Mouse (Mus musculus) liver, embryonic 11.5 days (tissue): ENCODE data around the gene Il17ra. TPM values are rescaled to one million over a fixed set of nuclear protein-coding genes. Genes with fewer than 3 reads are reported as not detected.
A peak's percentile ranks its signal among the peaks of the same experiment; 100 is the strongest.

Experiments used
- ATAC-seq: fragments of 200-750 bp; cut with Nextera tagmentation; replicated peaks from 2 replicates; pipeline ENCODE4 v1.8.0; 2017; ENCODE audit warnings: moderate number of reproducible peaks, mild to moderate bottlenecking, moderate TSS enrichment, moderate library complexity; ENCODE audit not compliant: low FRiP score
- DNase-seq: peaks from one replicate; pipeline ENCODE4 v3.0.0-alpha.2; 2017; ENCODE audit warnings: low spot score
- H3K27ac ChIP-seq: fragments of 300-500 bp; sonication (generic); 2 replicates; pipeline ENCODE4 v1.5.1; 2014; ENCODE audit warnings: mild to moderate bottlenecking, low read depth, low read length, control low read depth
- H3K27me3 ChIP-seq: fragments of 300-500 bp; sonication (generic); replicated peaks from 2 replicates; pipeline ENCODE4 v1.6.1; 2014; ENCODE audit warnings: low read length, mixed read lengths; ENCODE audit not compliant: control insufficient read depth, insufficient read depth
- H3K36me3 ChIP-seq: fragments of 300-500 bp; sonication (generic); 2 replicates; pipeline ENCODE4 v1.6.1; 2014; ENCODE audit warnings: mild to moderate bottlenecking, low read length, moderate library complexity, mixed read lengths; ENCODE audit not compliant: control insufficient read depth, insufficient read depth
- H3K4me1 ChIP-seq: fragments of 300-500 bp; sonication (generic); replicated peaks from 2 replicates; pipeline ENCODE4 v1.6.1; 2014; ENCODE audit warnings: low read length, mixed read lengths; ENCODE audit not compliant: control insufficient read depth, insufficient read depth
- H3K4me2 ChIP-seq: fragments of 300-500 bp; sonication (generic); 2 replicates; pipeline ENCODE4 v1.6.1; 2014; ENCODE audit warnings: mild to moderate bottlenecking, control low read depth, moderate library complexity
- H3K4me3 ChIP-seq: fragments of 300-500 bp; sonication (generic); 2 replicates; pipeline ENCODE4 v1.5.1; 2014; ENCODE audit warnings: low read depth, low read length, control low read depth
- H3K9ac ChIP-seq: fragments of 300-500 bp; sonication (generic); 2 replicates; pipeline ENCODE4 v1.6.1; 2014; ENCODE audit warnings: low read depth, low read length, control low read depth
- H3K9me3 ChIP-seq: fragments of 300-500 bp; sonication (generic); 2 replicates; pipeline ENCODE4 v1.6.1; 2016; ENCODE audit warnings: low read length, inconsistent platforms, mixed read lengths; ENCODE audit not compliant: control insufficient read depth
- WGBS: fragments of 180-500 bp; shearing (Covaris S2); extraction: QIAGEN DNeasy Blood & Tissue Kit; methylation state at CpG from one replicate; pipeline ENCODE4 v1.1.7; 2014; 5-methylcytosine and 5-hydroxymethylcytosine counted together
- polyA plus RNA-seq: library from polyadenylated mRNA; unstranded; fragments of >200 nt; fragmentation: Nextera tagmentation; extraction: Ambion mirVana; gene quantifications from 2 replicates; pipeline ENCODE4 v1.2.1, GENCODE M21; 2014

Il17ra gene
- polyA plus RNA-seq, 1 experiment from 2014 or later, result 6.8 TPM

DNA sequence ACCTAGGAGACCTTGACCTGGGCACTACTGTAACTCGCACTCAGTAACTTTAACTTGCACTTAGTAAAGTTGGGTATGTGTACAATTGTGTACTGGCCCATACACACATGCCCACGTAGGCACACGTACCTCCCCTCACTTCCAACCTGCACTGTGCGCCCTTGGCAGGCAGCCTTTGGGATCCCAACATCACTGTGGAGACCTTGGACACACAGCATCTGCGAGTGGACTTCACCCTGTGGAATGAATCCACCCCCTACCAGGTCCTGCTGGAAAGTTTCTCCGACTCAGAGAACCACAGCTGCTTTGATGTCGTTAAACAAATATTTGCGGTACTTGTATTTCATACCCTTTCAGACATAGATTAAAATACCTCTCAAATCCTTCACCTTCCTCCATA is 12.2 kb downstream of the Il17ra start:
- H3K9me3 ChIP-seq, result no peaks in the 10 kb centered on the region
- peaks cover 13% of the 10 kb centered on the region for H3K4me1 ChIP-seq
- H3K9ac ChIP-seq, result no peak overlapping the region
- no peak overlapping the region for H3K4me3 ChIP-seq
- ATAC-seq (no peak), DNase-seq (no peak)
- peaks cover 4% of the 10 kb centered on the region; the same call in 1 of the 2 replicates for H3K36me3 ChIP-seq
- 82% methylated on average over 8 of the region's 8 CpGs for WGBS
- no peaks in the 10 kb centered on the region for H3K27me3 ChIP-seq
- H3K4me2 ChIP-seq, result no peak overlapping the region
- no peak overlapping the region for H3K27ac ChIP-seq

DNA sequence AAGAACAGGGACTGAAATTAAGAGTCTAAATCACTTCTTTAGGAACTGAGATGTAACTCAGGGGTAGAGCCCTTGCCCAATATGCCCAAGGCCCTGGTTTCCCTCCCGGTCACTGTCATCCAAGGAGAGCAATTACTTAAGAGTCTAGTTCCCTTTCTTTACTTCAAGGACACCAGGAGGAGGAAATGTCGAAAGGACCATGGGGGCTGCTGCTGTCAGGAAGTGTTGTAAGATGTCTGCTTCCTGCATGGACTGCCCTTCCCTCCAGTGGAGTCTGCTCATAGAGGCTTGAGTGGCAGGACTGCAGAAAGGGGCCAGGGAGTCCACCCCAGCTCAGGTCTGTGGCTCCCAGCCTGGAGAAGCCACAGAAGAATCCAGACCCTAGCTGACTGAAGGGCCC is 16.3 kb downstream of the Il17ra start:
- H3K4me2 ChIP-seq, result no peak overlapping the region

DNA sequence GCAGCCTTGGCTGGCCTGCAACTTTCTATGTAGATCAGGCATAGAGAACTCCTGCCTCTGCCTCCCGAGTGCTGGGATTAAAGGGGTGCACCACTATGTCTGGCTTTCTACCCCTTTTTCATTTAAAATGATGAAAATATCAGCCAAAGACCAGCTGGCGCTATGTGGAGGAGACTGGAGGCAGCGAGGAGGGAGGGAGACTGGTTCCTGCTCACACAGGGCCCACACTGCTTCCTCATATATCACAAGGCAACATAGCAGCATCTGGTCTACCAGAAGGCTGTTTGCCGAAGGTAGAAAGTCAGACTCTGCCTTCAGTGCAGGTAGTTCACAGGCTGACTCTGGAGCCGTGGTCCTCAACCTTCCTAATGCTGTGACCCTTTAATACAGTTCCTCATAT is 17.3 kb downstream of the Il17ra start:
- no peak for ATAC-seq
- Histone ChIP-seq H3K36me3 (peaks cover 13% of the 10 kb centered on the region), H3K27ac (no peak overlapping the region), H3K9ac (no peak overlapping the region), H3K4me1 (peaks cover 3% of the 10 kb centered on the region; the same call in 1 of the 2 replicates), H3K9me3 (no peaks in the 10 kb centered on the region), H3K4me2 (no peak overlapping the region), H3K27me3 (no peaks in the 10 kb centered on the region), H3K4me3 (no peak overlapping the region)
- 86% methylated on average over 5 of the region's 5 CpGs for WGBS
- no peak for DNase-seq

More for the DNA sequence above, 16.3 kb downstream of the Il17ra start:
- Histone ChIP-seq H3K27me3 (no peaks in the 10 kb centered on the region), H3K4me3 (no peak overlapping the region), H3K9ac (no peak overlapping the region), H3K27ac (no peak overlapping the region), H3K36me3 (peaks cover 13% of the 10 kb centered on the region), H3K4me1 (peaks cover 3% of the 10 kb centered on the region; the same call in 1 of the 2 replicates), H3K9me3 (no peaks in the 10 kb centered on the region)
- ATAC-seq (peak; percentile 25; the same call in 1 of the 2 replicates), DNase-seq (no peak)
- 51% methylated on average over 2 of the region's 2 CpGs for WGBS

DNA sequence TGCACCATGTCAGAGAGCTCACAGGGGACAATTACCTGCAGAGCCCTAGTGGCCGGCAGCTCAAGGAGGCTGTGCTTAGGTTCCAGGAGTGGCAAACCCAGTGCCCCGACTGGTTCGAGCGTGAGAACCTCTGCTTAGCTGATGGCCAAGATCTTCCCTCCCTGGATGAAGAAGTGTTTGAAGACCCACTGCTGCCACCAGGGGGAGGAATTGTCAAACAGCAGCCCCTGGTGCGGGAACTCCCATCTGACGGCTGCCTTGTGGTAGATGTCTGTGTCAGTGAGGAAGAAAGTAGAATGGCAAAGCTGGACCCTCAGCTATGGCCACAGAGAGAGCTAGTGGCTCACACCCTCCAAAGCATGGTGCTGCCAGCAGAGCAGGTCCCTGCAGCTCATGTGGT is 18.5 kb downstream of the Il17ra start:
- H3K27me3 ChIP-seq, result no peaks in the 10 kb centered on the region
- H3K27ac ChIP-seq, result no peak overlapping the region
- ATAC-seq (no peak), DNase-seq (no peak)
- no peak overlapping the region for H3K4me2 ChIP-seq
- H3K36me3 ChIP-seq, result peaks cover 13% of the 10 kb centered on the region
- no peaks in the 10 kb centered on the region for H3K9me3 ChIP-seq
- H3K4me3 ChIP-seq, result no peak overlapping the region
- 0 out of 2 replicates have a peak, but pooled peaks cover 3% of the 10 kb centered on the region for H3K4me1 ChIP-seq
- no peak overlapping the region for H3K9ac ChIP-seq
- 87% methylated on average over 6 of the region's 6 CpGs for whole genome bisulfite sequencing

DNA sequence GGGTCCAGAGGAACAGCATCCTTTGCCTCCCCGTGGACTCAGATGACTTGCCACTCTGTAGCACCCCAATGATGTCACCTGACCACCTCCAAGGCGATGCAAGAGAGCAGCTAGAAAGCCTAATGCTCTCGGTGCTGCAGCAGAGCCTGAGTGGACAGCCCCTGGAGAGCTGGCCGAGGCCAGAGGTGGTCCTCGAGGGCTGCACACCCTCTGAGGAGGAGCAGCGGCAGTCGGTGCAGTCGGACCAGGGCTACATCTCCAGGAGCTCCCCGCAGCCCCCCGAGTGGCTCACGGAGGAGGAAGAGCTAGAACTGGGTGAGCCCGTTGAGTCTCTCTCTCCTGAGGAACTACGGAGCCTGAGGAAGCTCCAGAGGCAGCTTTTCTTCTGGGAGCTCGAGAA is 19.0 kb downstream of the Il17ra start:
- H3K9ac ChIP-seq, result no peak overlapping the region
- H3K9me3 ChIP-seq, result no peaks in the 10 kb centered on the region
- H3K4me1 ChIP-seq, result 0 out of 2 replicates have a peak, but pooled peaks cover 3% of the 10 kb centered on the region
- H3K36me3 ChIP-seq, result peaks cover 13% of the 10 kb centered on the region
- ATAC-seq (no peak), DNase-seq (no peak)
- no peaks in the 10 kb centered on the region for H3K27me3 ChIP-seq
- WGBS, result 93% methylated on average over 14 of the region's 14 CpGs
- H3K4me3 ChIP-seq, result no peak overlapping the region
- H3K4me2 ChIP-seq, result no peak overlapping the region
- no peak overlapping the region for H3K27ac ChIP-seq

DNA sequence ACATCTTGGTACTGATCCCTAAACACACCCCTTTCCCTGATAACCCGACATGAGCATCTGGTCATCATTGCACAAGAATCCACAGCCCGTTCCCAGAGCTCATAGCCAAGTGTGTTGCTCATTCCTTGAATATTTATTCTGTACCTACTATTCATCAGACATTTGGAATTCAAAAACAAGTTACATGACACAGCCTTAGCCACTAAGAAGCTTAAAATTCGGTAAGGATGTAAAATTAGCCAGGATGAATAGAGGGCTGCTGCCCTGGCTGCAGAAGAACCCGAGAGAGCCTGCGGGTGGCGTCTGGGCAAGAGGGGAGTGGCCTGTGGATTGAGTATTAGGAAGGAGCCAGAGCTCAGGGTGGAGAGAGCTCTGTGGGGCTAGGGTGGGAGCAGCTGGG is 19.7 kb downstream of the Il17ra start:
- Histone ChIP-seq H3K4me2 (no peak overlapping the region), H3K27ac (no peak overlapping the region), H3K4me3 (no peak overlapping the region), H3K9ac (no peak overlapping the region), H3K36me3 (peaks cover 13% of the 10 kb centered on the region), H3K4me1 (0 out of 2 replicates have a peak, but pooled peaks cover 3% of the 10 kb centered on the region), H3K9me3 (no peaks in the 10 kb centered on the region), H3K27me3 (no peaks in the 10 kb centered on the region)
- ATAC-seq, result no peak
- WGBS, result 44% methylated on average over 6 of the region's 6 CpGs
- DNase-seq, result no peak

DNA sequence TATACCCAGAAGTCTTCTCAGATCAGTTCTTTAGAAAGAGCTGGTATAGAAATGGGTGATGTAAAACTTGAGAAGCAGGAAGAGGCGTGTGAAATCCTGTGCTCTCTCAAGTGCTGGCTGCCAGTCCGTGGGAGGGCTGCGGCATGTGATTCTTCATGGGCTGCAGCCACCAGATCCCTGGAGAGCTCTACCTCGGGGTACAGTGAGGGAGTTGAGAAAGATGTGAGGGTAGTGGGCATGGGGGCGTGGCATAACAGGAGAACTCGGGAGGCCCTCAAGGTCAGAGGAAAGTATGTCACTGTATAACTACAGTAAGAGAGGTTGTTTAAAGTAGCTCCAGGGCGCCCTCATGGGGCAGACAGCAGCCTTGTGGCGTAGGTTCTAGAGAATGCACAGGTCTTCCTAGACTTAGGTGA is 20.2 kb downstream of the Il17ra start:
- DNase-seq, result no peak
- 0 out of 2 replicates have a peak, but pooled peaks cover 3% of the 10 kb centered on the region for H3K4me1 ChIP-seq
- H3K9ac ChIP-seq, result no peak overlapping the region
- no peaks in the 10 kb centered on the region for H3K9me3 ChIP-seq
- 0 out of 2 replicates have a peak, but pooled peaks have one; percentile 37 for ATAC-seq
- no peak overlapping the region for H3K27ac ChIP-seq
- no peak overlapping the region for H3K4me2 ChIP-seq
- no peak overlapping the region for H3K4me3 ChIP-seq
- 39% methylated on average over 8 of the region's 8 CpGs for WGBS
- peaks cover 11% of the 10 kb centered on the region for H3K36me3 ChIP-seq
- no peaks in the 10 kb centered on the region for H3K27me3 ChIP-seq

DNA sequence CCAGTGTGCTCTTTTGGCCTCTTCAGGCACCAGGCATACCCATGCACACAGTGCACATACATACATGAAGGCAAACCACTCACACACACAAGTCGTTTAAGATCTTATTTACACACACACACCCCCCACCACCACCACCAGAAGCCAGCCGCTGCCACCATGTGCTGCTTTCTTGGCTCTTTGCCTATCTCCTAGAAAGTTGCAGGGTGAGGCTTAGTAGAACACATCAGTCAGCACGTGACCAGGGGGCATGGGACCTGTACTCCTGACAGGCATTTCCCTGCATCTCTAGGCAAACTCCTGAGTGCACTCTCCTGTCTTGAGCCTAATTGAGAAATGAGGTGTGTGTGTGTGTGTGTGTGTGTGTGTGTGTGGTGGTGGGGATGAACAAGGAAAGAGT is 22.0 kb downstream of the Il17ra start:
- H3K27me3 ChIP-seq, result peaks cover 2% of the 10 kb centered on the region; the same call in 1 of the 2 replicates
- no peaks in the 10 kb centered on the region for H3K9me3 ChIP-seq
- no peak for ATAC-seq
- H3K9ac ChIP-seq, result no peak overlapping the region
- 65% methylated on average over 3 of the region's 3 CpGs for WGBS
- 0 out of 2 replicates have a peak, but pooled peaks cover 3% of the 10 kb centered on the region for H3K4me1 ChIP-seq
- H3K27ac ChIP-seq, result no peak overlapping the region
- no peak for DNase-seq
- no peak overlapping the region for H3K4me3 ChIP-seq
- H3K4me2 ChIP-seq, result no peak overlapping the region
- H3K36me3 ChIP-seq, result peaks cover 9% of the 10 kb centered on the region

DNA sequence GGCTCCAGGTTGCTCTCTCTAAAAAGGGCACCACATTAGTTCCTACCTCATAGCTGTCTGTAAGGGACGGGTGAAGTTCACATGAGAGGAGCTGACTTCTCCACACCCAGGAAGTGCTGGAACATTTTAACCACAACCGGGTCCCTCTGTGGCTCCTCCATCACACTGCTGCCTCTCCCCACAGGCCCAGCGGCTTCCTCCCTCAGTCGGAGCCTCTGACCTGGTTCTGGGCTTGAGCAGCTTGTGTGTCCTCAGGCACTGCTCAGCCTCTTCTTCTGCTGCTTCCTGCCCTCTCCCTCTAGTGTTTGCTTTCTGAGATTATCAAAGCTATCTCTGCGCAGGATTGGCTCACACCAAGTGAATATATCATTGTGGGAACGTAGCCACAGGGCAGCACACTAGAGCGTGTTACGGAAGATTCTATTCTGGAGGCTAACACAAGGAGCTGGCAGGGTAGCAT is 23.0 kb downstream of the Il17ra start:
- Histone ChIP-seq H3K4me1 (0 out of 2 replicates have a peak, but pooled peaks cover 3% of the 10 kb centered on the region), H3K4me2 (no peak overlapping the region), H3K27me3 (peaks cover 3% of the 10 kb centered on the region; the same call in 1 of the 2 replicates), H3K9me3 (no peaks in the 10 kb centered on the region), H3K4me3 (no peak overlapping the region), H3K36me3 (peaks cover 8% of the 10 kb centered on the region), H3K27ac (no peak overlapping the region), H3K9ac (no peak overlapping the region)
- 46% methylated on average over 8 of the region's 8 CpGs for WGBS
- DNase-seq (no peak), ATAC-seq (0 out of 2 replicates have a peak, but pooled peaks have one; percentile 13)
